Mouse (Mus musculus) midbrain, embryonic 10.5 days (tissue): ENCODE measurements around the gene Tmem19. TPM values are rescaled to one million over a fixed set of nuclear protein-coding genes. Genes with fewer than 3 reads are reported as not detected.
"Not testable (repeated sequence)": the region's sequence is repeated elsewhere in the genome, so short reads cannot be mapped to it uniquely, and the experiment has no call there.

Source experiments
- DNase-seq: peaks from one replicate; pipeline ENCODE4 v3.0.0-alpha.2; 2017; ENCODE audit warnings: low spot score
- H3K27ac ChIP-seq: fragments of 300-500 bp; sonication (generic); replicated peaks from 2 replicates; pipeline ENCODE4 v1.5.1; 2016; ENCODE audit warnings: mild to moderate bottlenecking
- H3K27me3 ChIP-seq: fragments of 300-500 bp; sonication (generic); 2 replicates; pipeline ENCODE4 v1.6.1; 2016; ENCODE audit warnings: low read depth, mild to moderate bottlenecking; ENCODE audit not compliant: poor library complexity, severe bottlenecking
- H3K36me3 ChIP-seq: fragments of 300-500 bp; sonication (generic); 2 replicates; pipeline ENCODE4 v1.6.1; 2016; ENCODE audit warnings: mild to moderate bottlenecking, moderate library complexity
- H3K4me1 ChIP-seq: fragments of 300-500 bp; sonication (generic); 2 replicates; pipeline ENCODE4 v1.6.1; 2016
- H3K4me3 ChIP-seq: fragments of 300-500 bp; sonication (generic); 2 replicates; pipeline ENCODE4 v1.5.1; 2016; ENCODE audit warnings: mild to moderate bottlenecking, moderate library complexity
- H3K9me3 ChIP-seq: fragments of 300-500 bp; sonication (generic); replicated peaks from 2 replicates; pipeline ENCODE4 v1.6.1; 2016; ENCODE audit warnings: mild to moderate bottlenecking
- WGBS: fragments of 180-500 bp; shearing (Covaris S2); methylation state at CpG from one replicate; pipeline ENCODE4 v1.1.7; 2016; 5-methylcytosine and 5-hydroxymethylcytosine counted together
- polyA plus RNA-seq: library from polyadenylated mRNA; unstranded; fragments of >200 nt; fragmentation: Nextera tagmentation; extraction: Ambion mirVana; gene quantifications from 2 replicates; pipeline ENCODE4 v1.2.1, GENCODE M21; 2016

The Tmem19 gene
- polyA plus RNA-seq, 1 experiment from 2014 or later = 30.4 TPM

DNA sequence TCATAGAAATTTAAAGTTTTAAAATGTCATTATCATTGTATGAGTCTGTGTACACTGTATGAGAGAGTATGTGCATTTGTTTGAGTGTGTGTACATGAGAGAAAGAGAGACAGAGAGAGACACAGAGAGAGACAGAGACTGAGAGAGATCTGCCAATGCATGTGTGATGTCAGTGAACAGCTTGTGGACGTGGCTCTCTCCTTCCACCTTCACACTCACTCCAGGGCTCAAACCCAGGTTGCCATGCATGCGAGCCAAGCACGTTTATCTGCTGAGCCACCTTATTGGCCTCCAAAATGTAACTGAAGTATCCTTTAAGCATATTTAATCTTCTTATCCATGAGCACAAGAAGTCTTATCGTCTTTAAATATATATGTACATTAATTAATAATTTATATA lies 25.4 kb downstream of the Tmem19 start:
- Histone ChIP-seq H3K27me3 (no peaks in the 10 kb centered on the region), H3K4me3 (no peak overlapping the region), H3K27ac (no peak overlapping the region), H3K4me1 (no peaks in the 10 kb centered on the region), H3K36me3 (peaks cover 22% of the 10 kb centered on the region), H3K9me3 (no peaks in the 10 kb centered on the region)
- no peak for DNase-seq
- 83% methylated on average over 4 of the region's 4 CpGs for WGBS

DNA sequence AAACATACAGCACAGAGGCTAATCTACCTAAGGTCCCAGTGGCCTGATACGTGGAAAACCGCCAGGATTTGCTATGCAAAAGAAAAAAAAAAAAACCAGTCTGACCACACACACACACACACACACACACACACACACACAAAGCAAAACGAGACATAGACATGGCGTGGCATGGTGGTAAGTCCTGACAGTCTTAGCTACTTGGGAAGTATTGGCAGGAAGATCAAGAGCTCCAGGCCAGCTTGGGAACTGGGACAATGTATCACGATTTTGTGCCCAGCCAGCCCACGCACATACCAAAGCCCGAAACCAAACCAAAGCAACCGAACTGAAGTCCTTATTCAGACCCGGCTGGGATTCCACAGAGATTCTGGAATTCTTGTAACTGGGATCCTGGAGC lies 28.8 kb downstream of the Tmem19 start:
- no peak for DNase-seq
- no peak overlapping the region for H3K4me3 ChIP-seq
- no peaks in the 10 kb centered on the region for H3K9me3 ChIP-seq
- no peaks in the 10 kb centered on the region for H3K36me3 ChIP-seq
- WGBS = 84% methylated on average over 9 of the region's 9 CpGs
- no peaks in the 10 kb centered on the region for H3K27me3 ChIP-seq
- no peaks in the 10 kb centered on the region for H3K4me1 ChIP-seq
- no peak overlapping the region for H3K27ac ChIP-seq

DNA sequence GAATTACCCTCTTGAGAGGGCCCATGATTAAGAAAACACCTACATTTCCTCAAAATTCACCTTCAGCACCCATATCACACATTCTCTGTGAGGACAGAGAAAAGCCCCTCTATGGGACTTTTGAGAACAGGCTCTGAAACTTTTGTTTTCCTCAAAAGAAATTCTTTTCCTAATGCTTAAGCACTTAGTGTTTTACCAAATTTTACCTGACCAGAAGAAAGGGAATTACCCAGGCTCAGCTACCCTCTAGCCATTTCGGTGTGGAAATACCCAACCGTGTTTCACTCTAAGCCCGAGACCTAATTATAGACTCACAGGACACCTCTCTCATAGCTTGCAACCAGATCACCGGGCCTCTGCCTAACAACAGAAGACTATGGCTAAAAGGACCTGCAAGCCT lies 29.3 kb downstream of the Tmem19 start:
- 89% methylated on average over 4 of the region's 4 CpGs for whole genome bisulfite sequencing
- no peaks in the 10 kb centered on the region for H3K27me3 ChIP-seq
- no peaks in the 10 kb centered on the region for H3K36me3 ChIP-seq
- DNase-seq = no peak
- H3K4me3 ChIP-seq = no peak overlapping the region
- no peak overlapping the region for H3K27ac ChIP-seq
- H3K9me3 ChIP-seq = no peaks in the 10 kb centered on the region
- no peaks in the 10 kb centered on the region for H3K4me1 ChIP-seq

DNA sequence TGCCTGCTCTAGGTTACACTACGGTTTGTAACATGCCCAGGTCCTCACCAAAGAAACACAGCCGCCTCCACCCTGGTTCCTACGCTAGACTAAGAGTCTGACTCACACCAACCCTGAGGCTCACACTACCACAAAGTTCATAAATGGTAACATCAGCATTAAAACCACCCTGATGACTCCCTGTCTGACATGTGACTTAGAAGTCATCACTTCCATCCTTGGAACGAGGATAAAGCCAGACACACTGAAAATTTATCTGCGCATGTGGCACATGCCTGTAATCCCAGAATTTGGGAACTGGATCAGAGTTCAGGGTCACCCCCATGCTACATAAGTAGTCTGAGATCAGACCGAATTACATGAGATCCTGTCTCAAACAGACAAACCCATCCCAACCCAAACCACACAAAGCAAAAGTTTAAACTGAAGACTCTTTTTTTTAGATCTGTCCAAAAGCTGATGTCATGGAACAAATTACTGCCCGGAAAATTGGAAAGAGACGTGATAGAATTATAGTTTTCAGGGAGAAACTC lies 29.8 kb downstream of the Tmem19 start:
- H3K4me3 ChIP-seq = no peak overlapping the region
- H3K9me3 ChIP-seq = no peaks in the 10 kb centered on the region
- H3K36me3 ChIP-seq = no peaks in the 10 kb centered on the region
- no peak for DNase-seq
- no peaks in the 10 kb centered on the region for H3K27me3 ChIP-seq
- WGBS = 84% methylated on average over 8 of the region's 8 CpGs
- H3K27ac ChIP-seq = no peak overlapping the region
- H3K4me1 ChIP-seq = no peaks in the 10 kb centered on the region

DNA sequence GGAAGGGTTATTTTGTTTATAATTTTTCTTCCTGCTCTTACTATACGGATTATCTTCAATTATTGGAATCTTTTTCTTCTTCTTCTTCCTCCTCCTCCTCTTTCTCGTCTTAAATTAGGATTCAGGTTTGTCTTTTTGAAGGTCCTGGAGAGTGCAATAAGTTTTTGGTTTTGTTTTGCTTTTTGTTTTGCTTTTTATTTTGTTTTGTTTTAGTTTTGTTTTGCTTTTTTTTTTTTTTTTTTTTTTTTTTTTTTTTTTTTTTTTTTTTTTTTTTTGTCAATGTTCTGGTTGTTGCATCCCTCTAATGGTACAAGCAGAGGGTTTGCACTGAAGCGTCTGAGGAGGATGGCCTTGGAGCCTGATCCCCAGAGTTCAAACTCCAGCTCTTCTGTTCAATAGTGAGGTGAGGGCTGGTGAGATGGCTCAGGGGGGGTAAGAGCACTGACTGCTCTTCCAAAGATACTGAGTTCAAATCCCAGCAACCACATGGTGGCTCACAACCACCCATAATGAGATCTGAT lies 33.2 kb downstream of the Tmem19 start:
- H3K27ac ChIP-seq = no peak overlapping the region
- no peaks in the 10 kb centered on the region for H3K27me3 ChIP-seq
- no peak overlapping the region for H3K4me3 ChIP-seq
- no peaks in the 10 kb centered on the region for H3K36me3 ChIP-seq
- no peaks in the 10 kb centered on the region for H3K4me1 ChIP-seq
- DNase-seq = no peak
- 82% methylated on average over 3 of the region's 3 CpGs for WGBS
- no peaks in the 10 kb centered on the region for H3K9me3 ChIP-seq

DNA sequence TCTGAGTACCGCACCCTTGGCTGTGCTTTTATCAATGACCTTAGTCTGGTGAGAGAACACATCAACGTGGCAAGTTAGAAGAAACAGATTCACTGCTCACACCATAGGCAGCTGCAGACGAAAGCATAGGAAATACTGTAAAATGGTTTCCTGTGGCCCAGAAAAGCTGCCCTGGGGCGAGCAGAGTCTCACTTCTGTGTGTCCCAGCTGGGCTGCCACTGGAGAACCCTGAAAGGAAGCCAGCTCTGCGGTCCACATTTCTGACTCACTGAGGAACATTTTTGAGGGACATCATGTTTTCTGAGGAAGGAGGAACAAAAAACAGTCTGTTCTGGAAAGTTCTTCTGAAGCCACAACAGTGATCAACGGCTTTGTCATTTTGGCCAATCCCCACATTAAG lies 33.8 kb downstream of the Tmem19 start:
- DNase-seq = no peak
- no peak overlapping the region for H3K4me3 ChIP-seq
- 83% methylated on average over 6 of the region's 6 CpGs for WGBS
- no peaks in the 10 kb centered on the region for H3K9me3 ChIP-seq
- H3K4me1 ChIP-seq = no peaks in the 10 kb centered on the region
- H3K27me3 ChIP-seq = no peaks in the 10 kb centered on the region
- no peaks in the 10 kb centered on the region for H3K36me3 ChIP-seq
- no peak overlapping the region for H3K27ac ChIP-seq

DNA sequence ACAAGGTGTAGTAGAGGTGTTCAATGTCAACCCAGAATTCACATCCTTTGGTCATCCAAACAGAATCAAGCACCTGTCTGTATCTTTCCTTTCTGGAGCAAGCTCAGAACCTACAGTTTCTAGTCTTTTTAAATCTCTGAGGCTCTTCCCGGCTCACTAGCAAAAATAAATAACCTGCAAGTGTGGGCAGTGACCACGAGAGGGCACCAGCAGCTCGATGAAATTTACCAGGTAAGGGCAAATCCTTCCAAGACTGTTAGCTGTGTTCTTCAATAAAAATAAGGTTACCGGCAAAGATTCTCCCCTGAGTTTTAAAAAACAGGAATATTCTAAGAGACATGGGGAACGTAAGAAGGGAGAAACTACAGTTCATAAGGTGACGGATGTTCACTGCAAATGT lies 39.0 kb downstream of the Tmem19 start:
- H3K4me1 ChIP-seq = no peaks in the 10 kb centered on the region
- DNase-seq = peak; percentile 56
- H3K4me3 ChIP-seq = no peak overlapping the region
- no peaks in the 10 kb centered on the region for H3K9me3 ChIP-seq
- 13% methylated on average over 6 of the region's 6 CpGs for WGBS
- no peaks in the 10 kb centered on the region for H3K36me3 ChIP-seq
- H3K27ac ChIP-seq = no peak overlapping the region
- no peaks in the 10 kb centered on the region for H3K27me3 ChIP-seq

DNA sequence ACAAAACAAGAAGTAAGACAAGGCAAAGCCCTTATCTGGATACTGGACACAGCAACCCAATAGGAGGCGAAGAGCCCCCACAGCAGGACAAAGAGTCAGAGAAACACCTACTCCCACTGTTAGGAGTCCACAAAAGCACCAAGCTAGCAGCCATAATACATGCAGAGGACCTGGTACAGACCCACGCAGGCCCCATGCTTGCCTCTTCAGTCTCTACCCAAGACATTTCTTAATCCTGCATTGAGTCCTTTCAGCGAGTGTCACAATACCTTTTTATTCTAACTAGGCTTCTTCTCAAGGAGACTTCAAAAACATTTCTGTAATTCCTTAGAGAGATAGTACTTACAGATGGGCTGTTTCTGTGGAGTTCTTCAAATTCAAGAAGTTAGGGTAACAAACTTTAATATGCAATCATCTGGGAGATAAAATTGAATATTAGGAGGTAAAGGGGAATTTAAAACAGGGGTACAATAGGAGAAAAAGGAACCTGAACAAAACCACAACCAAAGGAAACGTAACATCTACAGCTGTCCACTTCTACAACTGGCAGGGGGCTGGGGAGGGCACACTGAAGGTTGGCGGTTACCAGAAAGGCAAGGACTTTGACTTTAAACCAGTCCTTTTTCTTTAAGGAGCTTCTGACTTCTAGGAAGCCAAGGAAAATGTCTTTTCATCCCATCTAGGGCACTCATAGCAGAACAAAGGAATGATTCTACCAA lies 40.8 kb downstream of the Tmem19 start:
- H3K9me3 ChIP-seq = no peaks in the 10 kb centered on the region
- H3K36me3 ChIP-seq = no peaks in the 10 kb centered on the region
- no peak overlapping the region for H3K27ac ChIP-seq
- DNase-seq = no peak
- no peak overlapping the region for H3K4me3 ChIP-seq
- WGBS = 67% methylated on average over 5 of the region's 5 CpGs
- peaks cover 2% of the 10 kb centered on the region for H3K4me1 ChIP-seq
- no peaks in the 10 kb centered on the region for H3K27me3 ChIP-seq

DNA sequence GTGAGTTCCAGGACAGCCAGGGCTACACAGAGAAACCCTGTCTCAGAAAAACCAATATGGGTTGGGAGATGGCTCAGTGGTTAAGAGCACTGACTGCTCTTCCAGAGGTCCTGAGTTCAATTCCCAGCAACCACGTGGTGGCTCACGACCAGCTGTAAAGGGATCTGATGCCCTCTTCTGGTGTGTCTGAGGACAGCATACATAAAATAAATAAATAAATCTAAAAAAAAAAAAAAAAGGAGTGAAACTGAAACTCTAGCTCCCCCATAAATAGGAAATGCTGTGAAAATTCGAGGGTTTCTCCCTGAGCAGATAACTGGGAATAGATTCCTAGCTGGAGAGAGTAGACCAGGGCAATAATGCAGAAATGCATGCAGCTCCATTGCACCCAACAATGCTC lies 43.9 kb downstream of the Tmem19 start:
- not testable (repeated sequence) for DNase-seq, H3K27ac ChIP-seq

DNA sequence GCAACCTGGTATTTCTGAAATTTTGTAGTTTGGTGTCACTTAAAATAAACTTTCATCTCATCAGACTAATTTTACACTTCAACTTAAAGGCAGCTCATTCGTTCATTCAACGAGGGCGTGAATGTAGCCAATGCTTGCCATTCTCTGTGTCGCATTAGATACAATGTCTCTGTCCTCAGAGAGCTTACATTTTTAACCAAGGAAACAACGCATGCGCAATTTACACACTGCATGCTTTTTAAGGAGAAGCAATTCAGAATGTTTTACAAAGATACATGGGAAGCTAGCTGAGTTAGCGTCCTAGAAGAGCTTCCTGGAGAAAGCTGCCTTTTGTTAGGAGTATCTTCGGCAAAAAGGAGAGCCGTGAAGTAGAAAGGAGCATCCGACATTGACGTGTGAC lies 46.0 kb downstream of the Tmem19 start:
- H3K4me1 ChIP-seq = peaks cover 37% of the 10 kb centered on the region
- peak overlapping the region; percentile 93; the same call in 1 of the 2 replicates for H3K27ac ChIP-seq
- H3K36me3 ChIP-seq = no peaks in the 10 kb centered on the region
- 66% methylated on average over 11 of the region's 11 CpGs for WGBS
- no peak for DNase-seq
- no peaks in the 10 kb centered on the region for H3K9me3 ChIP-seq
- H3K4me3 ChIP-seq = peak overlapping the region; percentile 94
- no peaks in the 10 kb centered on the region for H3K27me3 ChIP-seq

More for the DNA sequence above, 43.9 kb downstream of the Tmem19 start:
- not testable (repeated sequence) for H3K9me3 ChIP-seq, H3K27me3 ChIP-seq, H3K36me3 ChIP-seq, H3K4me3 ChIP-seq
- H3K4me1 ChIP-seq = peaks cover 20% of the 10 kb centered on the region
- WGBS = 75% methylated on average over 3 of the region's 3 CpGs

DNA sequence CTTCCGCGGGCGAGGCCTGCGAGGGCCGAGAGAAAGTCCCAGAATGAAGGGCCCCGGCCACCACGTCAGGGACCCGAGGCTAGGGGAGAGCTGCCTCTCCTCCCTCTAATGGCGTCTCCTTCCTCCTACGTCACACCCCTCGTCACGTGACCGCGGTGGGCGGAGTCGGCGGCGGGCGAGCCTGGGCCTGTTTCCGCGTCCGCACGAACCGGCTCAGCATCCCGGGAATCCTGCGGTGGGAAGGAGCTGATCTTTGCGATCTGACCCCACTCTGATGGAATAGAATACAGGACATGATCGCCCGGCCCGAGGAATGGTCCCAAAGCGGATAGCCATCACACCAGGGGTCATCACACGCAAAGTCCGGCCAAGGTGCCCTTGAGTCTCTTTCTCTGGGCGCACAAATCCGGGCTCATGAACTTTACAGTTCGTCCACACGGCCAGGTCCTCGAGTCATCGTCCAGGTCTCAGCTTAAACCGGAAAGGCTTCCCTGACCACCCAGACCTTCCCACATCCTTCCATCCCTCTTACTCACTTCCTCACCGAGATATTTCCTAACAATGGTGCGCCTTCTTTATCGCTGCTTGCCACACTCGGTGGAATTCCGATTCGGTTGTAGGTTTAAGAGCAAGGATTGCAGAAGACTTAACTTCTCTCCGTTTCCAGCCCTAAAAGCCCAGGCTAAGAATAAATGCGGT lies 46.7 kb downstream of the Tmem19 start, which contains the start of gene Rab21:
Gene Rab21 (minus strand): TSS at position 122 of the 699 bp plus-strand sequence.
- H3K9me3 ChIP-seq = no peaks in the 10 kb centered on the region
- H3K36me3 ChIP-seq = no peaks in the 10 kb centered on the region
- H3K27ac ChIP-seq = peak within 1 kb of the TSS; percentile 93
- H3K4me3 ChIP-seq = peak within 1 kb of the TSS; percentile 94
- no peaks in the 10 kb centered on the region for H3K27me3 ChIP-seq
- under 1% methylated on average over 48 of the region's 48 CpGs for WGBS
- peaks cover 37% of the 10 kb centered on the region for H3K4me1 ChIP-seq
- DNase-seq = peak; percentile 97

DNA sequence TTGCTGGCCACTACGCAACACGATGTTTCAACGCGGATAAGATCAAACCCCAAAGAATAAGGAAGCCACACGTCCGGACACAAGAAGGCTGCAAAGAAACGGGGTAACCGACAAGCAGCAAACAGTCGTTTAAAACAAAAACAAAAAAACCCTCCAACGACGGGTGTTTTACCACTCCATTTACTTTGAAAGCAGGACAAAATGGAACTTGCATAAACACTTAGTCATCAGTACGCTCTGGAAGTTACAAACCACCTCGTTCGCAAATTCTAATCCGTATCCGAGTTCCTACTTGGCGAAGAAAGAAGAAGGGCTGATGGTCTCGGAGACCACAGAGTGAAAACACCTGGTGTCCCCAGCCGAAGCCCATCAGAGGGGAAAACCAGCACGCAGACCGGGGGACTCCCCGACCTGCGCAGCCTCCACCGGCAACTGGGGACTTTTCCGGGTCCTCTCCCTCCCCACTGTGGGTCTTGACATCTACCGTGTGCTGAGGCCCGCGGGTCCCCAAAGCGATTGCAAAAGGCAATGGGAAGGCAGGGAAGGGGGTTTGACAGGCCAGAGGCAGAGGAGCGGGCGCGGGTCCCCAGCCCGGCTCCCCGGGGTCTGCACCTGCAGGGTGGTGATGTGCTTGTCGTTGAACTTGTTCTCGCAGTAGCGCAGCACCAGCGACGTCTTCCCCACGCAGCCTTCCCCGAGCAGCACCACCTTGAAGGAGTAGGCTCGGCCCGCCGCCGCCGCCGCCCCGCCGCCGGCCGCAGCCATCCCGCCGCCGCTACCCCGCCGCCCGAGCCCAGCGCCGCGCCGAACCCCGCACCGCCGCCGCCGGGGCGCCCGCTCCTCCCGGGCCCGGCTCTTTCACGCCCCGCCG lies 47.5 kb downstream of the Tmem19 start:
- no peaks in the 10 kb centered on the region for H3K36me3 ChIP-seq
- peak overlapping the region; percentile 94 for H3K4me3 ChIP-seq
- no peak for DNase-seq
- H3K4me1 ChIP-seq = peaks cover 37% of the 10 kb centered on the region
- no peaks in the 10 kb centered on the region for H3K27me3 ChIP-seq
- WGBS = 2% methylated on average over 71 of the region's 73 CpGs
- H3K9me3 ChIP-seq = no peaks in the 10 kb centered on the region
- peak overlapping the region; percentile 93 for H3K27ac ChIP-seq
